Mouse (Mus musculus): ENCODE results near the gene Gm20388.
A peak's percentile ranks its signal among the peaks of the same experiment; 100 is the strongest.
"Not testable (repeated sequence)": the region's sequence is repeated elsewhere in the genome, so short reads cannot be mapped to it uniquely, and the experiment has no call there.

Gene Gm20388

DNA sequence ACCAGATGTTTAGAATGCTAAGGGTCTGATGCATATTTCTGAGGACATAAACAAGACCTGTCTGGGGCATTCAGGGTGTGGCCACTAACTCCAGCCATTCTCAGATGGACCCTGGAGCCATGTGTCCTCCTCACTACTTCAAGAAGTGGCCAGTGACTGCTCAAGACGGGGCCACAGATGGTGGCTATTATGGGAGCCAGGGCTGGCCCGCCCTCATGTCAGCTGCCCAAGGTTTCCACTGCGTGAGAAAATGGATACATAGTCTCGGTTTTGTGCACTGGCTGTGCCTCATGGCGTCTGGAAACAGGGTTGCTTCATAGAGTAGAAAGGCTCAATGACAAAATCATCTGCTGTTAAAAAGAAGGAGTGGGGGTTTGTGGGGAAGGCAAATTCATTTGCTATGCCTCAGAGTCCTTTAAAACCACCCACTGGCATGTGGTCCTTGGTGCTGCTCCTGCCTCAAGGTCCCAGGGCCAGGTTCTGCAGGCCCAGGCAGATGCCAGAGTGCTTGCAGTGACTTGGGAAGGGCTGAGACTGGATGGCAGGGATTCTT is 1222.4 kb downstream of the Gm20388 start:
- no peak for DNase-seq (ENCODE audit: low read depth, low spot score)

DNA sequence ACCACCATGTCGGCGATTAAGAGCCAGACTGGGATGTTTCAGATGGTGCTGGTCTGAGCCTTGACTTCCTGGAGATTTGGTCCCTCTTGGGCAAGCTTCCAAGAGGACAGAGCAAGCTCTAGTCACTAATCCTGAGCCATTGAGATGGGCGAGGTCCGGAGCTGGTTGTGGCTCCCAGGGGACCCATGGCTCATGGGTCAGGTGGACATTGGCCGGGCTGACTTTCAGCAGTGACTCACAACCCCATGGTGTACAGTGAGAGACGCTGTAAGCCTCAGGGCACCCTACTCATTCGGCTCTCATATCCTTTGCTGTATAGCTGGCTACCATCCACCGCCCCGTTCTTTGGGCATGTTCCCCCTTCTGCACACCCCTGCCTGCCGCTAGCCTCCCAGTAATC is 1223.5 kb downstream of the Gm20388 start:
- DNase-seq (ENCODE audit: low read depth, low spot score) = no peak

DNA sequence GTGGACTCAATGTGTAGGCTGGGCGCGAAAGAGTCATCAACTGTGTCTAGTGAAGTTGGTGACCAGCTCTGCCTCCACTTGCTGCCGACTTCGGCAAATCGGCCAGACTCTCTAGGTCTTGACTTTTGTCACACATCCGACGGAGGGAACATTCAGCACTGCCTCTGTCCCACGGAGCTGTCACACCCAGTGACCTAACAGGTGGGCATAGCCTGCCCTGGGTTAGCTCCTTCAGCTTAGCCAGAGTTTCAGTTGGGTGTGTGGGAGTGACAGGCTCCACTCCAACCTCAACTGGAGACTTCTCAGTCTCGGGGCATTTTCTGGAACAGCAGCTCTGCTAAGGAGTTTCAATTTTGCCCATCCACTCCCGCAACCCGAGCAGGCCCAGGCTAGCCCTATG is 1223.9 kb downstream of the Gm20388 start:
- DNase-seq (ENCODE audit: low read depth, low spot score) = no peak

DNA sequence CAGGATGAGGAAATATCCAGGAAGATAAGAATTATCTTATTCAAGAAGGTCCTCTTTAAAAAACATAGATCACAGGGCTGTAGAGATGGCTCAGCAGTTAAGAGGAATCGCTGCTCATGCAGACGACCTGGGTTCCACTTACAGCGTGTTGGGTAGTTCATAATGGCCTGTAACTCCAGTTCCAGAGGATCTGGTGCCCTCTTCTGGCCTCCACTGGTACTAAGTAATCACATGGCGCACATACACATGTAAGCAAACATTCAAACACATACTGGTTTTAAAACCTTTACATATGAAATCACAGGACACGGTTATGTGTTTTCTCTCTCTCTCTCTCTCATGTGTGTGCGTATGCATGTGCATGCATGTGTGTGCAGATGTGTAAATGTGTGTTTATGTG is 1226.2 kb downstream of the Gm20388 start:
- no peak for DNase-seq (ENCODE audit: low read depth, low spot score)

DNA sequence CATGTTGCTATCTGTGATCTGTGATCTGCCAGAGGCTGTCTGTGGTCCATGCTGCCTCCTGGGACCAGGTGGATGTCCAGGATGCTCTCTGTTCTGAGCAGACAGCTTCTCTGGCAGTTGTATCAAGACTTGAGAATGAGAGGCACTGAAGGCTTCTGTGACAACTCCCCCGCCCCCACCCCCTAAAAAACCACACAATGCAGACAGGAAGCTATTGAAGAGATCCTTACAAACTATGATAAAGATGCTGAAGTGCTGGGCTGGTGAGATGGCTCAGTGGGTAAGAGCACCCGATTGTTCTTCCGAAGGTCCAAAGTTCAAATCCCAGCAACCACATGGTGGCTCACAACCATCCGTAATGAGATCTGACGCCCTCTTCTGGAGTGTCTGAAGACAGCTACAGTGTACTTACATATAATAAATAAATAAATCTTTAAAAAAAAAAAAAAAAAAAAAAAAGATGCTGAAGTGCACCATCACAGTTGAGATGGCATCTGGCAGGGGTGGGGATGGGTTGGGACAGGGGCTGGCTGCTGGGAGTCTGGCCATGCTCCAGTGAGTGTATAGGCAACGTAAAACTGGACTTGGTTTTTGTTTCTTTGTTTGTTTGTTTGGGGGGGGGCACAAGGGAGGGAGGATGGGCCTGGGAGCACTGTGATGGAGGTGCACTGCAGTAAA is 1235.0 kb downstream of the Gm20388 start:
- DNase-seq (ENCODE audit: low read depth, low spot score) = not testable (repeated sequence)

DNA sequence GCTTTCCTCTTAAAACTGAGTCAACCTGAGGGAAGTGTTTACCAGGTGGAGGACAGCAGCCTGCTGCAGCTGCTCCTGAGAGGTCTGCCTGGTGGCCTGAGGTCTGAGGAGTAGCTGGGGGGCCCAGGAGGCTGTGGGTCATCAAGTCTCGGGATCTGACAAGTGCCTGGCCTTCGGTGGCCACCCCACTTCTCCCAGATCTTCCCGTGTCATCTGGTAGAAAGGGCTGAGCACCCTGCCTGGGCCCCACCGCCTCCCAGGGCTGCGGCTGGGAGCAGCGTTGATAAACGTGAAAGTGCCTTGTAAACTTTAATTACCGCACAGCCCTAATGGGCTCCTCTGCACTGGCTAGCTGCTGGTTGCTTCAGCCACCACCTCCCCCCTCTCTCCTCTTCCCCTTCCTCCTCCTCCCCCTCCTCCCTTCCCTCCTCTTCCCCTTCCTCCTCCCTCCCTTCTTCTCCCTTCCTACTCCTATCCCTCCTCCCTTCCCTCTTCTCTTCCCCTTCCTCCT is 1238.0 kb downstream of the Gm20388 start:
- no peak for DNase-seq (ENCODE audit: low read depth, low spot score)

DNA sequence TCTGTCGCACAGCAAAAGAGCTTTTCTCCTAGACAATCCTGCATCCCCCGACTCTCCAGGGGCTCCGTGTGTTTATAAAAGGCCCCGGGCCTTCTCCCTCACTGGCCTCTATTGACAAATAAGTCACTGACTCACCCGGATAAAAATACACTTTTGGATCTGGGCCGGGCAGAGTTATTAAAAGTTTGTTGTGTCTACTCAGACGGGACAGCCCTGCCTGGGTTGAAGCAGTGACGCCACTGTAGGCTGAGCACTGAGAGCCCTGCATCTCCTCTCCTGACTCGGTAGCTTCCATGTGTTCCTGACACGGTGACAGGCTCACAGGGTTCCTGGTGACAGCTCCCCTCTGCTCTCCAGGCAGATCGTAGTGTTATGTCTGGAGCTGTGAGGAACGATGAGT is 1241.8 kb downstream of the Gm20388 start:
- DNase-seq (ENCODE audit: low read depth, low spot score) = no peak

DNA sequence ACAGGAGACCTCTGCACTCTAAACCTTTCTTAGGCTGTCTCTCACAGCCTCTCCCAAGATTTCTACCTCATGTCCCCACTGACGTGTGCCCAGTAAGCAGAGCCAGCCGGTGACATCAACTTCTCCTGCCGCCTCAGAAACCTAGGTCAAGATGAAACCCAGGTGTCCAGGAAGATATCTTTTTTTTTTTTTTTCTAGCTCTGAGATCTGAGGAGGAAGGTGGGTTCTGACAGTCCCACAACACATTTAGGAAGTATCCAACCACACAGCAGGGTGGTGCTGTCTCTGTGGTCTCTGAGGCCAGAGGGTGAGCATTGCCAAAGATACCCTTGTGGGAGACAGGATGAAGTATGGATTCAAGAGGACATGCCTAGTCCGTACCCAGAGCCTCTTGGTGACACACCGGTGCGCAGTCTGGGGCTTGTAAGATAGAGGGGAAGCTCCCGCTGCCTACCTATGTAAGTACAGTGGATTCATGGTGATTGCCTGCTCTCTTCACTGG is 1246.4 kb downstream of the Gm20388 start:
- DNase-seq (ENCODE audit: low read depth, low spot score) = no peak

DNA sequence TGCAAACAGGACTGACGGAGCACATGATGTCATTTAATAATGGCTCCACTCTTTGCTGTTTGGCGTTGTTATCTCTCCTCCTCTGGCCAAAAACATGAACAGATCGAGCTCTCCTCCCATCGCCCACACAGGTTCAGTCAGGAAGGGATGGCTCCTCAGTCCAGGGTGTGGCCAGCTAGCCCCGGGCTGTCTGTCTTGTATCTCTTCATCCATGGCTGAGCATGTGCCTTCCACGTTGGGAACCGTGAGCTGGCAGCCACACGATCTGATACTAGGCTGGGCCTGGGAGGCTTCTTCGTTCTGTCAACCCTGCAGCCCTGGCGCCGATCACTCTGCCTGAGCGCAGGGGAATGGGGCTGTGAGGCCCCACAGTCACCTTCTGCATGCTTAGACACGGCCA is 1248.2 kb downstream of the Gm20388 start:
- no peak for DNase-seq (ENCODE audit: low read depth, low spot score)

DNA sequence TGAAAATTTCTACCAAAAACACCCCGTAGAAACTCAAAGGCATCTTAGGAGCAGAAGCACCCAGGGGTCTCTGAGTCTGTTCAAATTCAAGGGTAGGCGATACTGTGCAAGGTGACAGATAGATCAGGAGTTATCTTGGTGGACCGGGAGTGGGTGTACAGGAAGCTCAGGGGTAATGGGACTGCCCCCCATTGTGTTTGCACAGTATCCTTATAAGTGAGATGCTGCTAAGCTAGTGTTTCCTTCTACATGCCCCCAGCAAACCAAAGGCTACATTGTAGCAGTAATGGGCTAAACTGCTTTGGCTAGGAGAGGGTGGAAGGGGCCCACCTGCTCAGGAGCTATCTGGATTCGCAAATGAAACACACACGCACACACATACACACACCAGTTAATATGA is 1250.8 kb downstream of the Gm20388 start:
- DNase-seq (ENCODE audit: low read depth, low spot score) = no peak

DNA sequence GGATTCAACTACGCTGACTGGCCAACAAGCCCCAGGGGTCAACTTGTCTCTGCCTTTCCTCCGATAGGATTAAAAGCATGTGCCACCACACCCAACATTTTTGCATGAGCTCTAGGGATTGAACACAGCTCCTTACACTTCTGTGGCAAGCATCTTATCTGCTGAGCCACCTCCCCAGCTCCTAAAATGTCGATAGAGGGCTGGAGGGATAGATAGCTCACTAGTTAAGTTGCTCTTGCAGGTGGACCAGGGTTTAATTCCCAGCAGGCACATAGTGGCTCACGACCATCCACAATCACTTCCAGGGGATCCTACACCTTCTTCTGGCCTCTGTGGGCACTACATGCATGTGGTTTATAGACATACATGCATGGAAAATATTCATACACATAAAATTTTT is 1251.8 kb downstream of the Gm20388 start:
- no peak for DNase-seq (ENCODE audit: low read depth, low spot score)

DNA sequence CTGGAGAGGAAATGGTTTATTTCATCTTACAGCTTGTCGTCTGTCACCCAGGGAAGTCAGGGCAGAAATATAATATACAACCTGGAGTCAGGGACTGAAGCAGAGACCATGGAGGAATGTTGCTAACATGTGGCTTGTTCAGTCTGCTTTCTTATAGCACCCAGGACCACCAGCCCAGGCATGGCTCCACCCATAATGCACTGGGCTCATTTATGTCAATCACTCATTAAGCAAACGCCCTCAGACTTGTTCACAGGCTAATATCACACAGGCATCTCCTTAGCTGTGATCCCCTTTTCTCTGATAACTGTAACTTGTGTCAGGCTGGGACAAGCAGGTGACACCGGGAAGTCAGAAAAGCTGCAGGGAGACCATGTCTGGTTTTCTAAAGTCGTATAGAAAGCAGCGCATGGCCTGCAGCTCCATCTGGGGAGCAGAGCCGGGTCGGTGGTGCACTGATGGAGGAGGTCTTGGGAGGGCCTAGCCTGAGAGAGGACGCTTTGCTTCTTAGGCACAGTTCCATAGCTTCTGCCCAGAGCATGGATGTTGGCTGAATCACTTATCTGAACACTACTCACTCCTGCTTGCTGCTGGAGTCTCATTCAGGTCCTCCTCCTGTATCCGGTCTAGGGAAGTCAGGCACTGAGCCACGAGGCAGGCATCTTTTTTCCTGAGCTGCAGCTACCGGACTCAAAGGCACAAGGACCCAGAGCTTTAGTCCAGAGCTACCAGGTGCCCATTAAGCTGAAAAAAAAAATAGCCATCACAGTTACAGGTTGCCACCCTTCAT is 1252.5 kb downstream of the Gm20388 start:
- no peak for DNase-seq (ENCODE audit: low read depth, low spot score)

DNA sequence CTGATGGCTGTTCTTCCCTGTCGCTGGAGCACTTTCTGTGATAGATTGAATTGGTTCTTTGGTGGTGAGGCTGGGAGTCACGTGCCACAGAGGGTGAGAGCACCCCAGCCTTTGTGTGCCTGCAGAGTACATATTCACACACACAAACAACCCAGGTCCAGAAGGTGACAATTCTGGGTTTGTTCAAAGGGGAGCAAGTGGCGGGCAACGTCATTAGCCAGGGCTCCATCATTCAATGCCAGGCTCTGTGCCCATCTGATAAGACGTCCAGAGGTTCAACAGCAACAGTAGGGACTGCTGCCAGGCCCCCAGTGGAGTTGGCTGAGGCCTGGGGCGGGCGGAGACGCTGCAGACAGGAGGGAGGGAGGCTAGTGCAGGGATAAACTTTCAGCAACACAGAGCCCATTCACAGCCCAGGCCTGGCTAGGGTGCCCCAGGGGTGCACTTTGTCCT is 1253.4 kb downstream of the Gm20388 start:
- no peak for DNase-seq (ENCODE audit: low read depth, low spot score)

DNA sequence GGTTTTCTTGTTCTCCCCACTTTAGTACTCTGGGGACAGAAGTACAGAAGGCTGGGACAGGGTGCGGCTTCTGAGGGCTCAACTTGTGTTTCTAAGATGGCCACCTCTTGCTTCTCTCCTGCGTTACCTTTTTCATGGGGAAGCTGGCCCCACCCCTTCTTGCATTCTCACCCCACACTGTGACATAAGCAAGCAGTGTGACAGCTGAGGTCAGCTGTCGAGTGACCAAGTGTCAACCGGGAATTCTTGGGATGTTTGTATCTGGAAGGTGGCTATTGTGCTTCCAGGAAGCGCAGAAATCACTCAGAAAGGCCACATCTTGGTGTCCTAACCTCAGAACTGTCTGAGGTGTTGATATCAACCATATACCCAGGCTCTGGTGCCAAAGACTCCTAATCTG is 1257.4 kb downstream of the Gm20388 start:
- no peak for DNase-seq (ENCODE audit: low read depth, low spot score)

DNA sequence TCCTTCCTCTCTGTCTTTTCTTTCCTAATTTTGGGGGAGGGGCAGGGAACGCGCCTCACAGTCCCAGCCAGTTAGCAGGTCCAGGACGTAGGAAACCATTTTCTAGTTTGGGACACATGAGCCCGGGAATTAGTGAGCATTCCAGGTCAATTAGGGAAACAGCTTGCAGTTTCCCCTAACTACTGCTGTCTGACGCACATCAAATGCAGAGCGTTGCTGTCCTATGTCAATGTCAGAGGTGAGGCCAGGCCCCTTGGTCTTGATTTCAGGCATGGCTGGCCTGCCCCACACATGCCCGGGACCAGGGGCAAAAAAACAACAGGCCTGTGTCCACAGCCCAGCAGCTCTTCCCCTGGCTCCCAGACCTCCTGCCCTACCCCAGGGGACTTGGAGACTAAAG is 1259.5 kb downstream of the Gm20388 start:
- no peak for DNase-seq (ENCODE audit: low read depth, low spot score)

DNA sequence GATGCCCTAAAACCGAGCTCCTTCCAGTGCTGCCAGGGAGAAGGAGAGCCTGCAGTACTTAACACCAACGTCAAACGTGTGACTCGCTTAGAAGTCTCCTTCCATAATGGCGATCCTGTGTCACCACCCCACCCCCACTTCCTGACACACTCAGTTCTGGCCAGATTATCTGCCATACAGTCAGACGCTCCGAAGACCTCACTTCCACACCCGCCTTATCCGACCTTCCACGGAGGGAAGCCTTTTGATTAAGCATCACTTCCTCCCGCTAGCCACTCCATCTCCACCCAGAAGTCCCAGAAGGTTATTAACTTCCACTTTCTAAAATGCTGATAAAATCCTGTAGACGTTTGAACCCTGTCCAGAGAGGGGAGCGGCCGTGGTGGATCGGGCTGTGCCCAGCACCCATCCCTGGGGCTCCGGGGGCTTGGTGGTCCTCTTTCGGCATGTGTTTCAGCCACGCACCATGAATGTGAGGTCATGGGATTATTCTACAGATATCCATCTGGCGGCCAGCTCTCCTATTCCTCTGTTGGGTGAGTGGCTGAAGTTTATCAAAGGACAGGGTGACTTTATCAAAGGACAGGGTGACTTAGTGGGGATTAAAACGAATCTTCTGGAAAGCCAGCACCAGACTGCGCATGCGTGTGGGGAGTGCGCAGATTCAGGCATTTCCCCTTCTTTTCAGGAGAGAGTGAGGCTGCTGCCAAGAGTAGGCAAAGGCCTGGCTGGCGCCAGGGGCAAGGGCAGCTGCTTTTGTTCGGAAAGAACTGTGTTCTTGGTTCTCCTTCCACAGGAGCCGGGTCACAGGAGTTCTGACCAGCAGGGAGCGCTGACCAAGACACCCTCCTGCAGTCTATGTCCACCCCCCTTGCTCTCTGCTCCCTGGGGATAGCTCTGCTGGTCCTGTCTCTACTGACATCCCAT is 1260.2 kb downstream of the Gm20388 start:
- DNase-seq (ENCODE audit: low read depth, low spot score) = peak; percentile 4

DNA sequence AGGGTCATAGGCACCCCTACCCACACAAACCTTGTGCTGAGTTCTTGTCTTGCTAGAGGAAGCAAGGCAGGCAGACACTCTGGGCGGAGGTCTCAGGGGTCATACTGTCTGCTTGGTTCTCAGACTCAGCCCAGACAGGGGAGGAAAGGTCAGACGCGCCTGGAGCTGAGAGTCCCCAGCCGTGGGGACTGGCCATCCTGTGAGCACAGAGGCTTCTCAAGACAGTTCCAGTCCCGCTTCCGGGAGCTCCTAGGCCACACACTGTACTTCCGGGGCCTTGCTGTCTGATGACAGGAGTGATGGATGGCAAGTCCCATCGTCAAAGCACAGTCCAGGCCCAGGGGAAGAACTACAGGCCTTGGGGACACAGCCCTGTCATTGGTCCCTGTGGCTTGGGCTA is 1261.9 kb downstream of the Gm20388 start:
- DNase-seq (ENCODE audit: low read depth, low spot score) = no peak

DNA sequence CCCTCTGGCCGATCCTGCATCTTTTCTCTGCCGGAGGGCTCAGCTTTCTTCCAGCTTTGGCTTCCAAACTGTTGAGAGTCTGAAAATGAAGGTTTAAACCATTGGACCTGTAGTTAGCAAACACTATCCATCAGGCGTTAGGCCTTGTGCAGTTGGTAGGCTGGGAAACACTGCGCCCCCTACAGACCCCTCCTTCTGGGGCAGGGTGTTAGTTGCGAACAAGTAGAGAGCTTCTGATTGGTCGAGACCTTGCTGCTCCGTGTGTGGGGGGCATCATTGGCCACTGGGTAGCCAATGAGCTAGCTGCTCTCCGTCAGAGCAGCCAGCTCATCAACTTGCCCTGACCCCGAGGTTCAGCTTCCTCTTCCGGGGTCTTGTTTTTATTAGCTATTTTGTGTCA is 1263.5 kb downstream of the Gm20388 start:
- DNase-seq (ENCODE audit: low read depth, low spot score) = no peak

DNA sequence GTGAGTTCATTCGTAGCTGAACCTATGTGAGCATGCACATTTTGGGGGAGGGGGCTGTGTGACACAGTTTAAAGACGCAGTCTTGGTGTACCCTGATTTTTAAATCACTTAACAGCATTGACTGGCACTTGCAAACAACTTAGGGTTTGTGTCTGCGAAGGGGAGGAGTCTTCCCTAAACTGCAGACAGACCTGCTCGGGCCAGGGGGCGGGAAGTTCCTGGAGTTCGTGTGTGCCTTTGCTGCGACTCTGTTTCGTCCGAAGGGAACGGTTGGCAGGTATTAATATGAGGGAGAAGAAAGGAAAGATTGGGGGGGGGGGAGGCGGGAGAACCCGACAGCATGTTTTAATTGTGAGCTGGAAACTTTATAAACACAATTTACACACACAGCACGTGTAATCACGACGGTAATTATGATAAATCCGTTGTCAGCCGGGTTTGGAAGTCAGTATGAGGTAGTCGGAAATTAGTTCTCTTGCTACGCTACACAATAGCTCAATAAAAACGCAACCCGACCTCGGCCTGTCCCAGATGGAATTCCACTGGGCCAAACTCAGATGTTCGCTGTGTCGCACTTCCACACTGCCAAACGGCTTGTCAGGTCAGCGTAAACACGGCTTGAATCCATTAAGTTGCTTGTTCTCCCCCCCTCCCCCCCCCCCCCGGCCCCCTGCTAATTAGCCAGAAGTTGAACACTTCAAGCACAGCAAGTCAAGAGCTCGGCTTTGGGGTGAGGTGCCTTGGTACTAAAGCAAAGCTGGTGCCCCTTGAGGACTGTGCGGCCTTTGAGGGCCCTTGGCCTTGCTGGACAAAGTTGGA is 1264.3 kb downstream of the Gm20388 start:
- no peak for DNase-seq (ENCODE audit: low read depth, low spot score)

DNA sequence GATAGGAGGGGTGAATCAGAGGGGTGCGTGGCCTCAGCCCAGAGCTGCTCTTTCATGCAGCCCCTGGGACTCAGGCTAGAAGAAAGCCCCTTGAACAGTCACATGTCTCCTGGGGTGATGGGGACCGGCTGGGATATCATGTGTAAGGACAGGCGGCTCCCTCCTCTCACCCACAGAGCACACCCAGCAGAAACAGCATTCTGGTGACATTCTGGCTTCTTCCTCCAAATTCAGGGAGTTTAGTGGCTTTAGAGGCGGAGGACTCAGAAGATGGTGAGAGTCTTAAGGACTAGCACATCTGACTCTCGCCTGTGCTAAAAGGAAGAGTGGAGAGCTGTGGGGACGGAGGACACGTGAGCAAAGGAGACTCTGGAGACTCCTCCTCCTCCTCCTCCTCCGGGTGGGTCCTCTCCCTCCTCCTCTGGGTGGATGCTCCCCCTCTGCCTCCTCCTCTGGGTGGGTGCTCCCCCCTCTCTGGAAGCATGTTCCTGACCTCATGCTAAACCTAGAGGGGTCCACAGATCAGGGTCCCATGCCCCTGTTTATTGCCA is 1265.0 kb downstream of the Gm20388 start:
- no peak for DNase-seq (ENCODE audit: low read depth, low spot score)
